Mouse (Mus musculus) midbrain, embryonic 15.5 days (tissue): ENCODE data around the gene Rbms3. TPM values are rescaled to one million over a fixed set of nuclear protein-coding genes. Genes with fewer than 3 reads are reported as not detected.

Experiments used
- ATAC-seq: fragments of 200-750 bp; cut with Nextera tagmentation; replicated peaks from 2 replicates; pipeline ENCODE4 v1.8.0; 2017; ENCODE audit warnings: moderate TSS enrichment
- H3K27ac ChIP-seq: fragments of 300-500 bp; sonication (generic); 2 replicates; pipeline ENCODE4 v1.5.1; 2015; ENCODE audit warnings: mild to moderate bottlenecking, inconsistent platforms
- H3K27me3 ChIP-seq: fragments of 300-500 bp; sonication (generic); replicated peaks from 2 replicates; pipeline ENCODE4 v1.6.1; 2015; ENCODE audit warnings: inconsistent platforms
- H3K36me3 ChIP-seq: fragments of 300-500 bp; sonication (generic); replicated peaks from 2 replicates; pipeline ENCODE4 v1.6.1; 2015; ENCODE audit warnings: inconsistent platforms
- H3K4me1 ChIP-seq: fragments of 300-500 bp; sonication (generic); 2 replicates; pipeline ENCODE4 v1.6.1; 2015; ENCODE audit warnings: inconsistent platforms
- H3K4me2 ChIP-seq: fragments of 300-500 bp; sonication (generic); 2 replicates; pipeline ENCODE4 v1.6.1; 2015; ENCODE audit warnings: inconsistent platforms, mild to moderate bottlenecking, moderate library complexity
- H3K4me3 ChIP-seq: fragments of 300-500 bp; sonication (generic); 2 replicates; pipeline ENCODE4 v1.5.1; 2015; ENCODE audit warnings: mild to moderate bottlenecking, inconsistent platforms
- H3K9ac ChIP-seq: fragments of 300-500 bp; sonication (generic); 2 replicates; pipeline ENCODE4 v1.6.1; 2015; ENCODE audit warnings: mild to moderate bottlenecking, inconsistent platforms
- H3K9me3 ChIP-seq: fragments of 300-500 bp; sonication (generic); 2 replicates; pipeline ENCODE4 v1.6.1; 2016; ENCODE audit warnings: inconsistent platforms
- WGBS: fragments of 180-500 bp; shearing (Covaris S2); methylation state at CpG from one replicate; pipeline ENCODE4 v1.1.7; 2015; ENCODE audit warnings: mixed read lengths; 5-methylcytosine and 5-hydroxymethylcytosine counted together
- polyA plus RNA-seq: library from polyadenylated mRNA; unstranded; fragments of >200 nt; fragmentation: Nextera tagmentation; extraction: Ambion mirVana; gene quantifications from 2 replicates; pipeline ENCODE4 v1.2.1, GENCODE M21; 2015

The Rbms3 gene
- polyA plus RNA-seq, 1 experiment from 2014 or later, result 51.9 TPM

DNA sequence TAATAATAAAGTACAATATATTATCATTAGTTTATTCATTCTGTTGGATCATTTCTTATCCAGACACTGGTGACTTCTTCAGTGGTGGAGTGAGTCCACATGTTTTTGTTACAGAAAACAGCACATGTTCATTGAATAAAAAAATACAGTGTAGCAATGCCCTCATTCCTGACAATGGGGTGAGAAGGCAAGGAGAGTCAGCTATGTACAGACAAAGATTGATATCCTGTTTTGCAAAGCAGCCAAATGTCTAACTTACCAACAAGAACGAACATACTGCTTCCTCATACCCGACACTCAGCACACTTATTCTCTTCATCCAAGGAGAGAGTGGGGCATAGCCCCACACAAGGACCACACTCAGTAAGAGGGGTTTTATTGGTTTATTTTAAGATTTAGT lies 559.1 kb downstream of the Rbms3 start:
- H3K27me3 ChIP-seq, result no peaks in the 10 kb centered on the region
- no peak overlapping the region for H3K4me3 ChIP-seq
- no peak overlapping the region for H3K27ac ChIP-seq
- H3K9me3 ChIP-seq, result no peaks in the 10 kb centered on the region
- ATAC-seq, result no peak
- H3K9ac ChIP-seq, result no peak overlapping the region
- 97% methylated on average over 2 of the region's 2 CpGs for WGBS
- no peak overlapping the region for H3K4me2 ChIP-seq
- no peaks in the 10 kb centered on the region for H3K36me3 ChIP-seq
- H3K4me1 ChIP-seq, result no peaks in the 10 kb centered on the region

DNA sequence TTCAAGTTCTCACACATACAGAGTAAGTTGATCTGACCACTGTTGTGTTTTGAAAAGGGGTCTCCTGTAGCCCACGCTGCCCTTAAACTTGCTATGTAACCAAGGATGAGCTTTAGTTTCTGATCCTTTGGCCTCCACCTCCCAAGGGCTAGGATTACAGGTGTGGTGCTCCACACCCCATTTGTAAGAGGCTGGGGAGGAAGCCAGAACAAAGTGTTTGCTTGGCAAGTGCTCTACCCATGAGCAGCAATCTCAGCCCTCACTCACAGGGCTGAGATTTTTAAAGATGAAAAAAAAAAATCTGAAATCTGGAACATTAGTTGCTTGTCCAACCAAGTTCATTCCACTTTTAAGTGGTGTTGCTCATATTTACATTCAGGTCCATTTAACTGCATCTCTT lies 560.5 kb downstream of the Rbms3 start:
- no peaks in the 10 kb centered on the region for H3K27me3 ChIP-seq
- H3K27ac ChIP-seq, result no peak overlapping the region
- ATAC-seq, result no peak
- H3K4me2 ChIP-seq, result no peak overlapping the region
- H3K9me3 ChIP-seq, result no peaks in the 10 kb centered on the region
- 91% methylated on average over 1 of the region's 1 CpGs for WGBS
- H3K4me1 ChIP-seq, result no peaks in the 10 kb centered on the region
- H3K9ac ChIP-seq, result no peak overlapping the region
- H3K36me3 ChIP-seq, result no peaks in the 10 kb centered on the region
- H3K4me3 ChIP-seq, result no peak overlapping the region

DNA sequence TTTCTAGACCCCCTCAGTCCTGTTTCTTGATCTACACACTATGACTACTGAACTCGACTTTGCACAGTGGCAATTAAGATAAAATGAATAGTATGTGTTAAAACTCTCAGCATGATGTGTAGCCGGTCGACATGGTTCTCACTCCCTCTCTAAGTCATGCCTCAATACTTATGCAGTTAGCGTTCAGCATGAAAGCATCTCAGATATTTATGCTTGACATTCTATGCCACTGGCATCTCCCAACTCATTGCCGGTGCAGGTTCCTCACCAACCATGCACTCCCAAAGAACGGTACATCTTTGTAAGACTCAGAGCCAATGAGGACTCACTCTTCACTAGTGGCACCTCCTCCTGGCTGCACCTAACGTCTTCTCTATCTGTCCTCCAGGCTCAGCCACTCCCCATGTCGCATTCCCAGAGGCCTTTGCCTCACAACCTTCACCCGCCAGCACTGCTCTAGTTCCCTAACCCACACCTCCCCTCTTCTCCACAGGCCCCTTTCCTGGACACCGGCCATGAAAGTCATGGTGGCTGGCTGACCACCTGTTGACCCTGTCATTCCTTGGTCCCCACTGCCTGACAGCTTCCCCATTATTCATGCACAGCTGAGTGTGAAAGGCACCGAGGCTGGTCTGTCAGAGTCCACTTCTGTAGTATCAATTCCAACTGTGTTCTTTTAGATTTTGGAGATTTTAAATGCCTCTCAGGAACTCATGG lies 561.9 kb downstream of the Rbms3 start:
- WGBS, result 83% methylated on average over 11 of the region's 11 CpGs
- Histone ChIP-seq H3K36me3 (no peaks in the 10 kb centered on the region), H3K4me2 (no peak overlapping the region), H3K9me3 (no peaks in the 10 kb centered on the region), H3K4me3 (no peak overlapping the region), H3K4me1 (no peaks in the 10 kb centered on the region), H3K9ac (no peak overlapping the region), H3K27ac (no peak overlapping the region), H3K27me3 (no peaks in the 10 kb centered on the region)
- no peak for ATAC-seq

DNA sequence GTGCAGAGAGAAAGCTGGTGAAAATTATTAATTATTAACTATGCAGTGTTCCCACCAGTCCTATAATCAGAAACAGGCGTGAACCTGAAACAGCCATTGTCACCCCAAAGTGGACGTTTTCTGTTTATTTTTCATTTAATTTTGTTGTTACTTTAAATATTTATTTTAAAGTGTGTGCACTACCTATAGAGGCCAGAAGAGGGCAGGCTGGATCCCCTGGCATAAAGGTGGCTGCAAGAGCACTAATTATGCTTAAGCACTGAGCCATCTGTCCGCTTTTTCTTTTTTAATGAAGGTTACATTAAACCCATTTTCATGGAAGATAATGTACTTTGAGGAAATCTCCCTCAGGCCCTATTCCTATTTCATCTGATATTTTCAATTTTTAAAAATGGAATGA lies 563.2 kb downstream of the Rbms3 start:
- no peak for ATAC-seq
- WGBS, result 86% methylated on average over 3 of the region's 3 CpGs
- Histone ChIP-seq H3K27me3 (no peaks in the 10 kb centered on the region), H3K9me3 (no peaks in the 10 kb centered on the region), H3K4me2 (no peak overlapping the region), H3K4me1 (no peaks in the 10 kb centered on the region), H3K27ac (no peak overlapping the region), H3K9ac (no peak overlapping the region), H3K4me3 (no peak overlapping the region), H3K36me3 (no peaks in the 10 kb centered on the region)

DNA sequence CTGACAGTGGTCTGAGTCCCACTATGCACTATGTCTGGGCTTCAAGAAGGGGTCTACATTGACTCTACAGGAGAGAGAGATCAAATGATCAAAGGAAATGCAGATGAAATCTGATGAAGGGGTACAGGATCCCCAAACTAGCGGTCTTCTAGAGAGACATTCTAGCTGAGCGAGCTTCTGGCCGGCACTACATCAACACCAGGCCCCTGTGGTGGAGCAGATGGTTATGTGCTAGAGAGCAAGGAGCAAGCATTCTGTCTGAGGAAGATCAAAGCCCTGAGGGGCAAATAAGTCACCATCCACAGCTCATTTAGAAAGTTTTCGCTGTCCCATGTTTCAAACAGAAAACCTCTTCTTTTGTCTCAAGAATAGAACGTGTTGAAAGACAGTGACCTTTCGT lies 564.1 kb downstream of the Rbms3 start:
- Histone ChIP-seq H3K9ac (no peak overlapping the region), H3K27me3 (no peaks in the 10 kb centered on the region), H3K4me3 (no peak overlapping the region), H3K36me3 (no peaks in the 10 kb centered on the region), H3K4me1 (no peaks in the 10 kb centered on the region), H3K9me3 (no peaks in the 10 kb centered on the region), H3K27ac (no peak overlapping the region), H3K4me2 (no peak overlapping the region)
- no peak for ATAC-seq
- 91% methylated on average over 6 of the region's 6 CpGs for WGBS

DNA sequence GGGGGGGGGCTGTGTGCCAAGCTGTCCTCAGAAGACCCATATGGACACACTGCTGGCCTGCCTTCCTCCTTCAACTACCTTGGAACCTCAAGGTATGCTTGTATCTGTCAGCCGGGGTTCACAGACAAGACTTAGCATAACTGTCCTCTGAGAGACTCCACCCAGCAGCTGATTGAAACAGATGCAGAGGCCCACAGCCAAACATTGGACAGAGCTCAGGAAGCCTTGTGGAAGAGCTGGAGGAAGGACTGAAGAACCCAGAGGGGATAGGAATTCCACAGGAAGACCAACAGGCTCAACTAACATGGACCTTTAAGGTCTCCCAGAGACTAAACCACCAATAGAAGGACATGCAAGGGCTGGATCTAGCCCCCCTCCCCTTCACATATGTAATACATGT lies 570.1 kb downstream of the Rbms3 start:
- H3K9ac ChIP-seq, result no peak overlapping the region
- H3K36me3 ChIP-seq, result no peaks in the 10 kb centered on the region
- no peak for ATAC-seq
- H3K4me2 ChIP-seq, result no peak overlapping the region
- WGBS, result 100% methylated on average over 1 of the region's 1 CpGs
- H3K27me3 ChIP-seq, result no peaks in the 10 kb centered on the region
- H3K9me3 ChIP-seq, result no peaks in the 10 kb centered on the region
- H3K4me1 ChIP-seq, result no peaks in the 10 kb centered on the region
- no peak overlapping the region for H3K27ac ChIP-seq
- H3K4me3 ChIP-seq, result no peak overlapping the region

DNA sequence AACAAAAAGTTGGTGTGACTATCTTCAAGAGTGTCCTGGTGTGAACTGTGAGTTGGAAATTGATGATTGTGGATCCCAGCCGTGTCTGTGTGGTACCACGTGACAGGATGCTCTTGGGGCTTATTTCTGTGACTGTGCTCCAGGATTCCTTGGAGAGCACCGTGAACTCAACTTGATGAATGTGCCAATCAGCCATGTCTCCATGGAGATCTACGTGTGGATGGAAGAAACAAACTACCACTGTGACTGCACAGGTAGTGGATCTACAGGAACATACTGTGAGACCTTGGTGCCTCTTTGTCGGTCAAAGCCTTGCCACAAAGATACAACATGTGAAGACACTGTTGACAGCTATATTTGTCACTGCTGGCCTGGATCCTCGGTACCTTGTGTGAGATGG lies 570.6 kb downstream of the Rbms3 start:
- H3K27me3 ChIP-seq, result no peaks in the 10 kb centered on the region

DNA sequence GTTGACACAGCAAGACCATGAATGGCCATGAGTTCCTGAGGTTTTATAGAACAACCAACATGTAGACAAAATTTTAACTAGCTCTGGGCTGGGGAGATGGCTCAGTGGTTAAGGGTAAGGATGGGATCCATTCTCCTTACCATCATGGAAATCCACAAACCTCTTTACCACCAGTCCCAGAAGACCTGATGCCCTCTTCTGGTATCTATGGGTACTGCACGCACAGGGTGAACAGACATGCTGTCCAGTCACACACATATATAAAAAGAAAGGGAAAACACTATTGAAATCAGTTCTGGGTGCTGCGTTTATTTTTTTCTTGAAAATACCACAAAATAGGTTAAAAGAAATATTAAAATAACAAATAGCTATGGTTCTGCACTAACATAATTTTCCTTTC lies 577.8 kb downstream of the Rbms3 start:
- Histone ChIP-seq H3K9me3 (no peaks in the 10 kb centered on the region), H3K36me3 (no peaks in the 10 kb centered on the region), H3K27me3 (no peaks in the 10 kb centered on the region), H3K9ac (no peak overlapping the region), H3K27ac (no peak overlapping the region), H3K4me2 (no peak overlapping the region), H3K4me1 (no peaks in the 10 kb centered on the region), H3K4me3 (no peak overlapping the region)
- 98% methylated on average over 2 of the region's 2 CpGs for WGBS
- ATAC-seq, result no peak

More for the DNA sequence above, 570.6 kb downstream of the Rbms3 start:
- Histone ChIP-seq H3K9ac (no peak overlapping the region), H3K27ac (no peak overlapping the region), H3K4me2 (no peak overlapping the region), H3K9me3 (no peaks in the 10 kb centered on the region), H3K4me3 (no peak overlapping the region), H3K4me1 (no peaks in the 10 kb centered on the region), H3K36me3 (no peaks in the 10 kb centered on the region)
- WGBS, result 91% methylated on average over 6 of the region's 6 CpGs
- ATAC-seq, result no peak

DNA sequence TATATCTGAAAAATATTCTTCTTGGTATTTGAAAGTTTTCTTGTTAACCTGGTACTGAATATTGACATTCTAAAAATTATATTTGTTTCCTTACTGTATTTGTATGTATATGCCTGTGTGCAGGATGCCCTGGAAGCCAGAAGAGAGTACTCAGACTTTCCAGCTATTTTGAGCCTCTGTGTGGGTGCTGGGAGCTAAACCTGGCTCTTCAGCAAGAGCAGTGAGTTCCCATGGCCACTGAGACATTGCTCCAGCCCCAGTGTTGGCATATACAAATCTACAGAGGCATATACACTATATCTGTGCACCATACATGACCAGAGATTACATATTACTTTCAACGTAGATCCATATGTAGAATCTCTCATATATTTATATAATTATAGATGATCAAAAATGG lies 581.1 kb downstream of the Rbms3 start:
- H3K4me2 ChIP-seq, result no peak overlapping the region
- no peak overlapping the region for H3K4me3 ChIP-seq
- H3K9me3 ChIP-seq, result no peaks in the 10 kb centered on the region
- ATAC-seq, result no peak
- H3K9ac ChIP-seq, result no peak overlapping the region
- WGBS, result 95% methylated on average over 1 of the region's 1 CpGs
- no peak overlapping the region for H3K27ac ChIP-seq
- no peaks in the 10 kb centered on the region for H3K27me3 ChIP-seq
- no peaks in the 10 kb centered on the region for H3K4me1 ChIP-seq
- no peaks in the 10 kb centered on the region for H3K36me3 ChIP-seq

DNA sequence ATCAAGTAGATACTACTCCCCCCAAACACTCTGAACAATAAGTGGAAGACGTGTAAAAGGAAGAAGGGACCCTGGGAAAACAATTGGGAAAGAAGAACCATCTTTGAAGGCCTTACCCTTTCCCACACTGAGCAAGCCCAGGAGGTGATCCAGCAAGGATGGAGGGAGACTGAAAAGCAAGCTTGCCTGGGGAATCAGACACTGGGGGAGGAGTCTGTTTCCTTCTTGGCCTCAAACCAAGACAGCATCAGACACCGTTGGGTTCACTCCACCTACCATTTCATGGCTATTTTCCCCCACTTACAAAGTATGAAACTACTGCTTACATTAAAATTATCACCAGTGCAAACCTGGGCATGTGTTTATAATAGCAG lies 587.7 kb downstream of the Rbms3 start:
- Histone ChIP-seq H3K27ac (no peak overlapping the region), H3K4me1 (no peaks in the 10 kb centered on the region), H3K9ac (no peak overlapping the region), H3K27me3 (no peaks in the 10 kb centered on the region), H3K4me3 (no peak overlapping the region), H3K4me2 (no peak overlapping the region), H3K9me3 (no peaks in the 10 kb centered on the region), H3K36me3 (no peaks in the 10 kb centered on the region)
- no peak for ATAC-seq
- 56% methylated on average over 2 of the region's 2 CpGs for WGBS

DNA sequence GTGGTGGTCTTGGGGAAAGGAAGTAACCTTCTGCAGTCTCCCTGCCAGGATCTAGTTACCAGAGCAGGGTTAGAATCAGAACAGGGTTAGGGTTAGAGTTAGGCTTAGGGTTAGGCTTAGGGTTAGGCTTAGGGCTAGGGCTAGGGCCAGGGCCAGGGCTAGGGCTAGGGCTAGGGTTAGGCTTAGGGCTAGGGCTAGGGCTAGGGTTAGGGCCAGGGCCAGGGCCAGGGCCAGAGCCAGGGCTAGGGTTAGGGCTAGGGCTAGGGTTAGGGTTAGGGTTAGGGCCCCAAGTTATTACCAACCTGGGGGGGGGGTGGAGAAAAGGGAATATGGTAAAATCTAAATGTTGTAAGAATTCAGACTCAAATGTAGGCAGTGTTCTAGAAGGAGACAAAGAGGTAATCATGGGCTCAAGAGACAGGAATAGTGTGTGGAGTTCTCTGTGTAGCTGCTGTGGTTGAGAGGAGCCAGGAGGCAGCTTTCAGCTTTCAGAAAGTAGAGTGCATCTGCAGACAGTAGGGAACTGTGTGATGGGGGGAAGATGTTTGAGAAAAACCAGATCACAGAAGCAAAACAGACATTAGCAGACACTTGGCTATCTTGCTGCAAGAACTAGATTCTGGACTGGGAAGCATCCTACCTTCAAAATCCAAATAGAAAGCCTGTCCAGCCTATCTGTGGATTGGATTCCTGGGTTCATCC lies 588.3 kb downstream of the Rbms3 start:
- H3K4me1 ChIP-seq, result no peaks in the 10 kb centered on the region
- no peaks in the 10 kb centered on the region for H3K36me3 ChIP-seq
- H3K27ac ChIP-seq, result no peak overlapping the region
- H3K9me3 ChIP-seq, result no peaks in the 10 kb centered on the region
- no peak overlapping the region for H3K4me2 ChIP-seq
- no peaks in the 10 kb centered on the region for H3K27me3 ChIP-seq
- H3K4me3 ChIP-seq, result no peak overlapping the region
- no peak for ATAC-seq
- no peak overlapping the region for H3K9ac ChIP-seq

DNA sequence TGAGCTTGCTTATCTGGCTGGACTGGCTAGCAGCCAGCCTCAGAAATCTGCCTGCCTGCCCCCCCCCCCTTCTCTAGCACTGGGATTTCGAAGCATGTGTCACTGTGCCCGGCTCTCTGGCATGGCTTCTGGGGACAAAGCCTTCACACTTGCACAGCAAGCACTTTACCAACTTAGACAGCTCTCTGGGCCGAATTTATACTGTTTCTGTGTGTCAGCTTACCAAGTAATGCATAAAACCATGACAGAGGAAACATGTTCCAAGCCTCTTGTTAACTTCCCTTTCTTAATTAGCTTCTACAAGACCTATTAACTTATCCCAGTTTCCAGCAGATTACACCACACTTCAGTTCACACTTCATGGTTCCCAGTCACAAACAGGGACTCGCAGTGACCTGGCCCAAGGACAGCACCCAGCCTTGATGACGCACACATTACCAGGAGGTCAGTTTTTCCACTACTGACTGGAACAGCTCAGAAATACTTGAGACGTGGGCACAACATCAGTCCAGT lies 589.7 kb downstream of the Rbms3 start:
- Histone ChIP-seq H3K27me3 (no peaks in the 10 kb centered on the region), H3K4me3 (no peak overlapping the region), H3K4me1 (no peaks in the 10 kb centered on the region), H3K4me2 (no peak overlapping the region), H3K36me3 (no peaks in the 10 kb centered on the region), H3K27ac (no peak overlapping the region), H3K9me3 (no peaks in the 10 kb centered on the region), H3K9ac (no peak overlapping the region)
- ATAC-seq, result no peak
- 65% methylated on average over 6 of the region's 6 CpGs for WGBS

DNA sequence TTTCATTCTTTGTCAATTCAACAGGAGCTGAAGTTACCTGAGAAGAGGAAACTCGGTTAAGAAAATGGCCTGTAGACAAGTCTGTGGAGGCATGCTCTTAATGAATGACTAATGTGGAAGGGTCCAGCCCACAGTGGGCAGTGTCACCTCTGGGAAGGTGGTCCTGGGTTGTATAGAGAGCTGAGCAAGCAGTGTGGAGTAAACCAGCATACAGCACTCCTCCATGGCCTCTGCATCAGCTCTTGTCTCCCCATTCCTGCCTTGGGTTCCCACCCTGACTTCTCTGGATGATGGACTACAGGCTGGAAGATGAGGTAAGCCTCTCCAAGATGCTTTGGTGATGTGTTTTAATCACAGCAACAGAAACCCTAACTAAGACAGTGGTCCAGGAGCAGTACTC lies 597.0 kb downstream of the Rbms3 start:
- ATAC-seq, result no peak
- Histone ChIP-seq H3K27me3 (no peaks in the 10 kb centered on the region), H3K27ac (no peak overlapping the region), H3K9me3 (no peaks in the 10 kb centered on the region), H3K36me3 (no peaks in the 10 kb centered on the region), H3K4me2 (no peak overlapping the region), H3K4me1 (no peaks in the 10 kb centered on the region), H3K4me3 (no peak overlapping the region), H3K9ac (no peak overlapping the region)
- 94% methylated on average over 1 of the region's 1 CpGs for WGBS
